Mouse (Mus musculus) forebrain, embryonic 13.5 days (tissue): ENCODE data around the gene Tmem151b. TPM values are rescaled to one million over a fixed set of nuclear protein-coding genes. Genes with fewer than 3 reads are reported as not detected.
A peak's percentile ranks its signal among the peaks of the same experiment; 100 is the strongest.

Experiments
- ATAC-seq: fragments of 200-750 bp; cut with Nextera tagmentation; 2 replicates; pipeline ENCODE4 v1.8.0; 2017
- H3K27ac ChIP-seq: fragments of 300-500 bp; sonication (generic); 2 replicates; pipeline ENCODE4 v1.5.1; 2015; ENCODE audit warnings: inconsistent platforms, mild to moderate bottlenecking, moderate library complexity
- H3K27me3 ChIP-seq: fragments of 300-500 bp; sonication (generic); 2 replicates; pipeline ENCODE4 v1.6.1; 2015; ENCODE audit warnings: mild to moderate bottlenecking, inconsistent platforms
- H3K36me3 ChIP-seq: fragments of 300-500 bp; sonication (generic); 2 replicates; pipeline ENCODE4 v1.6.1; 2015; ENCODE audit warnings: mild to moderate bottlenecking, inconsistent platforms; ENCODE audit not compliant: poor library complexity, severe bottlenecking
- H3K4me1 ChIP-seq: fragments of 300-500 bp; sonication (generic); 2 replicates; pipeline ENCODE4 v1.6.1; 2015; ENCODE audit warnings: inconsistent platforms
- H3K4me2 ChIP-seq: fragments of 300-500 bp; sonication (generic); 2 replicates; pipeline ENCODE4 v1.6.1; 2015; ENCODE audit warnings: inconsistent platforms, mild to moderate bottlenecking, moderate library complexity
- H3K4me3 ChIP-seq: fragments of 300-500 bp; sonication (generic); 2 replicates; pipeline ENCODE4 v1.5.1; 2015; ENCODE audit warnings: mild to moderate bottlenecking, inconsistent platforms
- H3K9ac ChIP-seq: fragments of 300-500 bp; sonication (generic); 2 replicates; pipeline ENCODE4 v1.6.1; 2015; ENCODE audit warnings: mild to moderate bottlenecking, inconsistent platforms
- H3K9me3 ChIP-seq: fragments of 300-500 bp; sonication (generic); replicated peaks from 2 replicates; pipeline ENCODE4 v1.6.1; 2016; ENCODE audit warnings: inconsistent platforms
- WGBS: fragments of 180-500 bp; shearing (Covaris S2); methylation state at CpG from one replicate; pipeline ENCODE4 v1.1.7; 2015; 5-methylcytosine and 5-hydroxymethylcytosine counted together
- polyA plus RNA-seq: library from polyadenylated mRNA; unstranded; fragments of >200 nt; fragmentation: Nextera tagmentation; extraction: Ambion mirVana; gene quantifications from 2 replicates; pipeline ENCODE4 v1.2.1, GENCODE M21; 2015

The Tmem151b gene
- polyA plus RNA-seq, 1 experiment from 2014 or later = 23.1 TPM

DNA sequence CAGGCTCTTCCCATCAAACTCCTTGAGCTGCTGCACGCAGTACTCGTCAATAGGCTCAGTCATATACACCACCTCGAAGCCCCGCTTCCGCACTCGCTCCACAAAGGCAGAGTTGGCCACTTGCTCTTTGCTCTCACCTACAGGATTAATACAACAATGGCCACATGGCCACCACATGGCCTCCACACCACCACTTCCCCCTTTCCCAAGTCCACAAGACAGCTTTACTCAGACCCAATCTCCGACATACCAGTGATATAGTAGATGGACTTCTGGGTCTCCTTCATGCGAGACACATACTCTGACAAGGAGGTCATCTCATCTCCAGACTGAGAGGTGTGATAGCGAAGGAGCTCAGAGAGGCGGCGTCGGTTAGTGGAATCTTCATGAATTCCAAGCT lies 19.5 kb upstream of the Tmem151b start:
- Histone ChIP-seq H3K9ac (no peak overlapping the region; the same call in 1 of the 2 replicates), H3K4me3 (no peak overlapping the region), H3K4me1 (peaks cover 68% of the 10 kb centered on the region), H3K36me3 (peaks cover 63% of the 10 kb centered on the region), H3K27ac (no peak overlapping the region; the same call in 1 of the 2 replicates), H3K4me2 (no peak overlapping the region), H3K9me3 (no peaks in the 10 kb centered on the region), H3K27me3 (no peaks in the 10 kb centered on the region)
- WGBS = 87% methylated on average over 12 of the region's 12 CpGs
- no peak for ATAC-seq

DNA sequence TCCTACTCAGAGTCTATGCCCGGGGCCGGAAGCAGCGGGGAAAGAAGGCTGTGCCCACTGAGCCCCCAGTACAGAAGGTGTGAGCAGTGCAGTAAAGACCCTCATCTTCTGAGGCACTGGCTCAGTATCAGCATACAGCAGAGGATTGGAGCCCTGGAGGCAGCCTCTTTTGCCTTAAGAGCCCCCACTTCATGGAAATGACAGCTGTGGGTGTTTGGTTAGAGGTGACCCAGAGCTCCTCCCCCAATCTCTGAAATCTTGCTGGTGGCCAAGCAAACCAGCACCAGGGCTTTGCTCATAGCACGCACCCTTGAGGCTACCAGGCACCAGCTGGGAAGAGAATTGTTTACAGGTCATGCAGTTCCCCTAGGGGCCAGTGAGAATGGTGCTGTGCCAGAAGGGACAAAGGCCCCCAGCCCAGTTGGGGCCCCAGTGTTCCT lies 17.7 kb upstream of the Tmem151b start:
- Histone ChIP-seq H3K36me3 (peaks cover 63% of the 10 kb centered on the region), H3K9me3 (no peaks in the 10 kb centered on the region), H3K9ac (no peak overlapping the region), H3K4me3 (no peak overlapping the region), H3K27ac (peak overlapping the region; percentile 61; the same call in 1 of the 2 replicates), H3K27me3 (no peaks in the 10 kb centered on the region), H3K4me1 (peaks cover 68% of the 10 kb centered on the region), H3K4me2 (0 out of 2 replicates have a peak overlapping the region, but pooled peaks have one; percentile 1)
- WGBS = 32% methylated on average over 4 of the region's 4 CpGs
- no peak for ATAC-seq

DNA sequence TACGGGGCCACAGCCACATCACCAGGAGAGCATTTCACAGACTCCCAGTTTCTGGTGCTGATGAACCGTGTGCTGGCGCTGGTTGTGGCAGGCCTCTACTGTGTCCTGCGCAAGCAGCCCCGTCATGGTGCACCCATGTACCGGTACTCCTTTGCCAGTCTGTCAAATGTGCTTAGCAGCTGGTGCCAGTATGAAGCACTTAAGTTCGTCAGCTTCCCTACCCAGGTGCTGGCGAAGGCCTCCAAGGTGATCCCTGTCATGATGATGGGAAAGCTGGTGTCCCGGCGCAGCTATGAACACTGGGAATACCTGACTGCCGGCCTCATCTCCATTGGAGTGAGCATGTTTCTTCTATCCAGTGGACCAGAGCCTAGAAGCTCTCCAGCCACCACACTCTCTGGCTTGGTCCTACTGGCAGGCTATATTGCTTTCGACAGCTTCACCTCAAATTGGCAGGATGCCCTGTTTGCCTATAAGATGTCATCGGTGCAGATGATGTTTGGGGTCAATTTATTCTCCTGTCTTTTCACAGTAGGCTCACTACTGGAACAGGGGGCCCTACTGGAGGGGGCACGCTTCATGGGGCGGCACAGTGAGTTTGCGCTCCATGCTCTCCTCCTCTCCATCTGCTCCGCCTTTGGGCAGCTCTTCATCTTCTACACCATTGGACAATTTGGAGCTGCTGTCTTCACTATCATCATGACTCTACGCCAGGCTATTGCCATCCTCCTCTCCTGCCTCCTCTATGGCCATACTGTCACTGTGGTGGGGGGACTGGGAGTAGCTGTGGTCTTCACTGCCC lies 17.1 kb upstream of the Tmem151b start:
- 0 out of 2 replicates have a peak overlapping the region, but pooled peaks have one; percentile 1 for H3K4me2 ChIP-seq
- no peaks in the 10 kb centered on the region for H3K9me3 ChIP-seq
- peaks cover 63% of the 10 kb centered on the region for H3K4me1 ChIP-seq
- H3K27me3 ChIP-seq = no peaks in the 10 kb centered on the region
- no peak for ATAC-seq
- 68% methylated on average over 18 of the region's 18 CpGs for WGBS
- no peak overlapping the region for H3K4me3 ChIP-seq
- H3K27ac ChIP-seq = peak overlapping the region; percentile 61; the same call in 1 of the 2 replicates
- 0 out of 2 replicates have a peak overlapping the region, but pooled peaks have one; percentile 8 for H3K9ac ChIP-seq
- peaks cover 61% of the 10 kb centered on the region for H3K36me3 ChIP-seq

DNA sequence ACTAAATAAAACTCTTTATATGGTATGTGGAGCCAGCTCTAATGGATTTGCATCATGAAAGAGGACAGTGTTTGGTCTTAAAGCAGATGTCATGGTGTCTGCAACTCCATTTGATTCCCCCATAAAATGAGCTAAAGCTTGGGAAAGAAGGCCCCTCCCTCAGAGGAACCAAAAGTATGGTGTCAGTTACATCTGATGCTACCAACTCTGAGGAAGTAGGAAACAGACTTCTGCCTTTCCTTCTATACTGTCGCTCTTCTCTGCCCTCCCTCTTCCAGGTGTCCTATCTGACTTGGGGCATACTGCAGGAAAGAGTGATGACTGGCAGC lies 16.5 kb upstream of the Tmem151b start:
- whole genome bisulfite sequencing = 83% methylated on average over 1 of the region's 1 CpGs
- no peak overlapping the region for H3K4me3 ChIP-seq
- H3K4me2 ChIP-seq = 0 out of 2 replicates have a peak overlapping the region, but pooled peaks have one; percentile 98
- H3K4me1 ChIP-seq = peaks cover 57% of the 10 kb centered on the region
- H3K9me3 ChIP-seq = no peaks in the 10 kb centered on the region
- no peak overlapping the region for H3K9ac ChIP-seq
- H3K36me3 ChIP-seq = peaks cover 56% of the 10 kb centered on the region
- no peak for ATAC-seq
- no peaks in the 10 kb centered on the region for H3K27me3 ChIP-seq
- 0 out of 2 replicates have a peak overlapping the region, but pooled peaks have one; percentile 6 for H3K27ac ChIP-seq

DNA sequence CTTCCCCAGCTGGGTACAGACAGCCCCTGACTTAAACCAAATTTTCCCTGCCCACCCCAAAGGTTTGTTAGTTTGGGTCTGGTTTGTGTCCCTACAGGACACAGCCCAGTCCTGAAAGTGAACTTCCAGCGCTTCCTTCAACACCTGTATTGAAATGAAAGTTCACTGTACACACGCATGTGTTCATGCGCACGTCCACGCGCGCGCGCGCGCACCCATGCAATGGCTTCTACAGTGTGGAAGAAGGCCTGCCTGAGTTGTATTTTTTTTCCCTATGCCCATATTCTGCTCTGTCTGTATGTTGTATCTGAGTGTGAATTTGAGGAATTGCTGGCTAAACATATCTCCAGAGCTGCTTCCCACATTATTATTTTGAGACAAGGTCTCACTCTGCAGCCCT lies 15.6 kb upstream of the Tmem151b start:
- no peak for ATAC-seq
- Histone ChIP-seq H3K9me3 (no peaks in the 10 kb centered on the region), H3K36me3 (peaks cover 47% of the 10 kb centered on the region), H3K4me3 (peak overlapping the region; percentile 80), H3K27ac (peak overlapping the region; percentile 78; the same call in 1 of the 2 replicates), H3K9ac (peak overlapping the region; percentile 94), H3K4me1 (peaks cover 48% of the 10 kb centered on the region), H3K4me2 (peak overlapping the region; percentile 98), H3K27me3 (no peaks in the 10 kb centered on the region)
- whole genome bisulfite sequencing = 92% methylated on average over 11 of the region's 11 CpGs

DNA sequence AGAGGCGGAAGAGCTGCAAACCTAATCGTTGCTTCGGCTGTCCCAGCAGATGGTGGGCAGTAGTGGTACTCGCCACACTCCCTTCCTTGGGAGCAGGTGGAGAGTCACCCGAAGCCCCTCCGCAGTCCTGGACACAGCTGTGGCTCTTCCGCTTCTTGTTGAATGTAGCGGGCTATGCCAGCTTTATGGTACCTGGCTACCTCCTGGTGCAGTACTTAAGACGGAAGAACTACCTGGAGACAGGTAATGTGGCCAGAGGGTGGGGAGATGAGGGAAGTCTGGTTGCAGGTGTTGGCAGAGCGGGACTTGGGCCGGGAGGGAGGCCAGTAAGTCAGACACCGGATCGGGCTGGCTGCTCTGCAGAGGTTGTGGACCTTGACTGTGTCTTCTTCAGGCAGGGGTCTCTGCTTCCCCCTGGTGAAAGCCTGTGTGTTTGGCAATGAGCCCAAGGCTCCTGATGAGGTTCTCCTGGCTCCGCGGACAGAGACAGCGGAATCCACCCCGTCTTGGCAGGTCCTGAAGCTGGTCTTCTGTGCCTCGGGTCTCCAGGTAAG lies 15.1 kb upstream of the Tmem151b start:
- Histone ChIP-seq H3K9ac (peak overlapping the region; percentile 94), H3K4me3 (peak overlapping the region; percentile 80), H3K27ac (peak overlapping the region; percentile 78), H3K4me1 (peaks cover 43% of the 10 kb centered on the region), H3K9me3 (no peaks in the 10 kb centered on the region), H3K4me2 (peak overlapping the region; percentile 98), H3K27me3 (no peaks in the 10 kb centered on the region), H3K36me3 (peaks cover 42% of the 10 kb centered on the region)
- WGBS = 8% methylated on average over 18 of the region's 18 CpGs
- no peak for ATAC-seq

DNA sequence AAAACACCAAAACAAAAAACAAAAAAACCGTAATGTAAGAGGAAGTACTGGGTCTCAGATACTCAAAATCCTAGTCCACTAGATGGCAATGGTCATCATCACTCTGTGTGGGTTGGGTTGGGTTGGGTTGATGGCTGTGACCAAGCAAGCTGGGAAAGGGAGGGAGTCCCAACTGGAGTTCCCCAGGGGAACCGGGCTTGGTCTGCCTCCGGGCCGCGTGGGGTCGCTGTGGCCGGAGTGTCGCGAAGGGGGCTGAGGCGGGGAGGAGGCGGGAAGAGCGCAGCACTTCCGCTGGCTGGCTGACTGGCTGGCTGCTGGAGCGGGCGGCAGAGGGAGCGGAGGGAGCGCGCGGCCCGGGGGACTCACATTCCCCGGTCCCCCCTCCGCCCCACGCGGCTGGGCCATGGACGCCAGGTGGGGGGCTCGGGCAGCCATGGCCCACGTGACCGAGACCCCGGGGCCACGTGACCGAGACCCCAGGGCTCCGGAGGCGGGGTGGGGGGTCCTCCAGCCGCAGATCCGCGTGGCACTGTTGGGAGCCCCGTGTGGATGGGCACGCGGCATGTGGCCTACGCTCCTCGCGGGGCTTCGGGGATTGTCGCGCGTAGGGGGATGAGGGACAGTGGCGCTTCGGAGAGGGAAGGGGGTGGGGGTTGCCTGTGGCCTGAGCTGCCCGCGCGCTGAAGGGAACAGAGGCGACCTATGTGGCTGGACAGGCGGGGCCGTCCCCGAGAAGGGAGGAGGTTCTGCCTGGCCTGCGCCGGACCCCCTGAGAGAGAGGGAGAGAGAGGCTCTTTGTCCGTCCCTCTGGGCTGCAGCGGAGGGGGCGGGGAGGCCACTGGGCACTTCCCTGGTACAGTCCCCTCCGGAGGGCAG lies 14.4 kb upstream of the Tmem151b start, which contains the start of gene Slc35b2:
TSS of gene Slc35b2 (plus strand) at position 220 of the 876 bp plus-strand sequence.
- WGBS = under 1% methylated on average over 57 of the region's 61 CpGs
- H3K27me3 ChIP-seq = no peaks in the 10 kb centered on the region
- H3K9me3 ChIP-seq = no peaks in the 10 kb centered on the region
- peak; percentile 87 for ATAC-seq
- peaks cover 35% of the 10 kb centered on the region for H3K36me3 ChIP-seq
- peak within 1 kb of the TSS; percentile 94 for H3K9ac ChIP-seq
- H3K27ac ChIP-seq = peak within 1 kb of the TSS; percentile 78
- peak within 1 kb of the TSS; percentile 80 for H3K4me3 ChIP-seq
- H3K4me2 ChIP-seq = peak within 1 kb of the TSS; percentile 98
- H3K4me1 ChIP-seq = peaks cover 38% of the 10 kb centered on the region

DNA sequence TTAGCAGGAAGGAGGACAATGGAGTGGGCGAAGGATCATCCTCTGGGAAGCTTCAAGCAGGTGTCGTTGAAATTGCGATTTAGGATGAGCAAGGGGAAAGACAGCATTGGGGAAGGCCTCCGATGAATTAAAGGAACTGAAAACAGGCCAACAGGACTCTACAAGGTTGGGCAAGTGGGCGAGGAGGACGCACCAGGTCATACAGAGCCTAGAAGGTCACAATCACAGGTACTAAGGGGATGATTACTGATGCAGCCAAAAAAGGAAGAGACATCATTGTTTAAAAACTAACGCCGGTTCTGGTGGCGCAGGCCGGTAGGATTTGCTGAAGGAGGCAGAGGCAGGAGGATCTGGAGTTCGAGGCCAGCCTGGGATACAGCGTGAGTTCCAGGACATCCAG lies 13.7 kb upstream of the Tmem151b start:
- no peak overlapping the region for H3K4me3 ChIP-seq

DNA sequence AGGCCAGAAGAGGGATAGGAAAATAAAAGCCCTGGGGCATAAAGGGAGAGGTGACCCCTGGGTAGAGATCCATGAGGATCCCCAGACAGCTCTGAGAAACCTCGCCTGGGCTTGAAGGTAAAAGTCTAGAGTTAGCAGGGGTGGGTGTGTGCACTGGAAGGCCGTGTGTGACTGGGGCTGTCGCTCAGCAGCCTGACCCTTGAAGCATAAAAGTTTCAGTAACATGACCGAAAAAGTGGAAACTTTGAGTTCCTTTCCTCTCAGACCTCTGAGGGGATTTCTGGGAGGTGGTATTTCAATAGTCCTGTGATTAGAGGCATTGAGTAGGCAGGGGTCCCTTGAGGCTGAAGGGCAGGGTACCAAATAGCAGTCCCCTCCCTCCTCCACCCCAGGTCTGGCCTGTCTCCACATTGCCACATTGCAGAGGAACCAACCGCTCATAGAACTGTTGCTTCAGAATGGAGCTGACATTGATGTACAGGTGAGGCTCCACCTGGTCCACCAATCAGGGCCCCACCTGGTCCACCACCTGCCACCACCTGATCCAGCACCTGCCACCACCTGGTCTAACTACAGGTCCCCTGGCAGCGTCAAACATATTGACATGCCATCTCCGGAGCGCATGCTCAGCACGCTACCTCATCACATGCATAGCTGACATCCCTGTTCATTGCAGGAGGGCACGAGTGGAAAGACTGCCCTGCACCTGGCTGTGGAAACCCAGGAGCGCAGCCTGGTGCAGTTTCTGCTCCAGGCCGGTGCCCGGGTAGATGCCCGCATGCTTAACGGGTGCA lies 10.5 kb upstream of the Tmem151b start:
- Histone ChIP-seq H3K27ac (no peak overlapping the region), H3K36me3 (no peaks in the 10 kb centered on the region), H3K27me3 (peaks cover 15% of the 10 kb centered on the region), H3K9ac (no peak overlapping the region), H3K4me1 (peaks cover 23% of the 10 kb centered on the region), H3K4me2 (no peak overlapping the region), H3K9me3 (no peaks in the 10 kb centered on the region), H3K4me3 (no peak overlapping the region)
- ATAC-seq = no peak
- WGBS = 85% methylated on average over 15 of the region's 15 CpGs

More for the DNA sequence above, 13.7 kb upstream of the Tmem151b start:
- Histone ChIP-seq H3K27ac (no peak overlapping the region), H3K4me1 (peaks cover 31% of the 10 kb centered on the region), H3K36me3 (peaks cover 28% of the 10 kb centered on the region), H3K4me2 (peak overlapping the region; percentile 98), H3K27me3 (no peaks in the 10 kb centered on the region), H3K9me3 (no peaks in the 10 kb centered on the region), H3K9ac (no peak overlapping the region)
- no peak for ATAC-seq
- WGBS = 80% methylated on average over 12 of the region's 12 CpGs

DNA sequence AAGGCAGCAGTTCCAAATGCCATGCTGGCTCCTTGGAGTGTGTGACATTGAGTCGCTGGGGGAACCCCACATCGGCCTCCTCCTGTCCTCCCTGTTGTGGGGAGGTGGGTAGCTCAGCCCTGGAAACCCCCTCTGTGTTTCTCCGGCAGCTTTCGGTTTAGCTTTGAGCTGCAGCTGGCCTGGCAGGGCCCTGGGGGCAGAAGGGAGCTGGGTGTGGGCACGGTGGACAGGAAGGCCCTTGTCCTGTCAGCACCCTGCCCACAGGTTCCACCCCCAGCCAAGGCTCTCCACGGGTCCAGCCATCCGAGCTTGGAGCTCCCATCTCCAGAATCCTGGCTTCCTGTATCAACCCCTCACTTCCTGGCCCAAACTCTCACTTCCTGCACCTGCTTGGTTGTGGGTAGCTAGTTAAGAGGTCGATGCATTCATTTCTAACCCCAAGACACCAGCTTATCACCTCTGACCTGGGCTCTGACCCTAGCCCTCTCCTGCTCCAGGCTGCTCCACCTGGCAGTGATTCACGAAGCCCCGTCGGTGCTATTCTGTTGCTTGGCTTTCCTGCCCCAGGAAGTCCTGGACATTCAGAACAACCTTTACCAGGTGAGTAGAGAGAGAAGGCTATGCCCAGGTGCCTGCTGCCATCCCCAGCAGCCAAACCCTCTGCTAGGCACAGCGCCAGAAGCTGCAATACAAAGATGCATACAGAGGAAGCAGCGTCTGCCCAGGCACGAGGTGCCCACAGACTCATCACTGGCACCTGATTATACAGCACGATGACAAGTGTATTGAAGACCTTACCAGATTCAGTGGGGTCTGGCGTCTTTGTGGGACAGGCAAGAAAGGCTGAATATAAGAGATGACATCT lies 8.8 kb upstream of the Tmem151b start:
- Histone ChIP-seq H3K27ac (no peak overlapping the region), H3K4me3 (no peak overlapping the region), H3K27me3 (peaks cover 19% of the 10 kb centered on the region), H3K36me3 (no peaks in the 10 kb centered on the region), H3K4me2 (no peak overlapping the region), H3K4me1 (peaks cover 18% of the 10 kb centered on the region), H3K9me3 (no peaks in the 10 kb centered on the region), H3K9ac (no peak overlapping the region)
- ATAC-seq = no peak
- WGBS = 73% methylated on average over 16 of the region's 16 CpGs
